Mouse (Mus musculus): ENCODE measurements around the gene Mrpl51.

The Mrpl51 gene

DNA sequence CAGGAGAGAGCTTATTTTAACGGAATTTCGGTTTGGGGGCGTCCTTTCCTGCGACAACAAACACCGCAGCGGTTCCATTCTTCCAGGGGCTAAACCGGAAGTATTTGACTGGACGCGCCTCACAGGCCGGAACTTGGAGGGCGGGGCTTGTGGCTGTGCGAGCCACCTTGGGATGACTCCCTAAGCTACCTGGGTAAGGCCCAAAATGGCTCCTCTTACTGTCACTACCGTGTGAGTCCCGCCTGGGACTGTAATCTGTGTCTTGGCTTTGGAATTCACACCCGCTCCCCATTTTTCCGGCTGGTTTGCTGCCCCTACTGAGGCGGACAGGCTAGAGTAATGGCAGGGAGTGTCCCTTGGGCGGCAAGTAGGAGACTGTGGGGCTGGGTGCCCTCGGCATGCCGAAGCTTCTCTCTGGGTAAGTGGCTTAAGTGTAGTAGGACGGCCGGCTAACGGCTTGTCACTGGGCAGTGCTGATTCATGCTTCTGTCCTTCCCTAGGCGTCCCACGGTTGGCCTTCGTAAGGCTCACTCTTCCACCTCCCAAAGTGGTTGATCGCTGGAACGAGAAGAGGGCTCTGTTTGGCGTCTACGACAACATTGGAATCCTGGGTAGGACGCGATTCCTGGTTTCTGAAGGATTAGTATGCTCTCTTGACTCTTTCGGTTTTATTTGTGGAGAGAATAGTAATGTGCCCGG, 564 bp downstream of the Mrpl51 start:
- DNase-seq (ENCODE audit: low read depth, low spot score) = peak; percentile 90

DNA sequence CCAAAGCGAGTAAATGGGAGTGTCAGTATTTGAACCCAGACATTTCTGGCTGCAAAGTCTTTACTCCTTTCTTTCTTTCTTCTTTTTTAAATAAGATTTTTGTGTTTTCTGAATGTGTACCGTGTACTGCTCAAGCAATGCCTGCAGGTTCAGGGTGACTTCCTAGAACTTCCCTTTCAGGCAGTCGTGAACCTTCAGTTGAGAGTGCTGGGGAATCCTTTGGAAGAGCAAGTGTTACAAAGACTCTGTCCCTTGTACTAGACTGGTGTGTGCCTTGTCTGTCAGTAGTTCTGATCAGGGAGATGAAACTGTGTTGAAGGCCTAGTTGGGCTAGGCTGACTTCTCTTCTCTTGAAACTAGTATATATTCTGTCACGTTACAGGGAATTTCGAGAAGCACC, 1.2 kb downstream of the Mrpl51 start:
- DNase-seq (ENCODE audit: low read depth, low spot score) = no peak

DNA sequence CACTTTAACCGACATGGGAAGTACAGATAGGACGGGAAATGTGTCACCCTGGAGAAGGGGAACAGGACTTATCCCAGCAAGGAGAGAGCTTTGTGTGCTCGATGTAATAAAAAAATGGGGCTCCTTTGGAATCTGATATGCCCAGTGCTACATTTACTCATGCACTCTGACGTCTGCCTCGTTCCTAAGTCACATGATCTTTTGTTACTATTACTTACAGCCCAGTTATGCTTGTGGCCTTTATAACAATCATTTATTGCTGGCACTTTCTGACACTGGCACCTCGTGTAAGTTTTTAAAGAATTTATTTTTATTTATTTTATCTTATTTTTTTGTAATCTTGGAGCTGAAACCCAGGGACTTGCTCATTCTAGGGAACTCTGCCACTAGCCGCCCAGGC, 1.8 kb downstream of the Mrpl51 start:
- DNase-seq (ENCODE audit: low read depth, low spot score) = no peak

DNA sequence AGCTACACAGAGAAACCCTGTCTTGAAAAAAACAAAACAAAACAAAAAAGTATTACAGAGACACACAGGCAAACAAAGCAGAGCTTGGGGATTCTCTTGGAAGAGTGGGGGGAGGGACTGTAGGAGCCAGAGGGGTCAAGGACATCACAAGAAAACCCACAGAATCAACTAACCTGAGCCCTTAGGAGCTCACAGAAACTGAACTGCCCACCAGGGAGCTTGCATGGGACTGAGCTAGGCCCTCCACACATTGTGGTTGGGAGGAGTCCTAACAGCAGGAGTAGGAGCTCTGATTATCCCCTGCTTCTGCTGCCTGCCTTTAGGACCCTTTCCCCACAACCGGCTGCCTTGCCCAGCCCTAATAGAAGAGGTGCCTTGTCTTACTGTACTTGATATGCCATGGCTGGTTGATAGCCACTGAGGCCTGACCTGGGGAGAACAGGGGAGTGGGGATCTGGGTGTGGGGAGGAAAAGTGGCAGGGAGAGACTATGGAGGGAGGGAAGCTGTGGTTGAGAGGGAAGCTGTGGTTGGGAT, 4.0 kb downstream of the Mrpl51 start:
- no peak for DNase-seq (ENCODE audit: low read depth, low spot score)

DNA sequence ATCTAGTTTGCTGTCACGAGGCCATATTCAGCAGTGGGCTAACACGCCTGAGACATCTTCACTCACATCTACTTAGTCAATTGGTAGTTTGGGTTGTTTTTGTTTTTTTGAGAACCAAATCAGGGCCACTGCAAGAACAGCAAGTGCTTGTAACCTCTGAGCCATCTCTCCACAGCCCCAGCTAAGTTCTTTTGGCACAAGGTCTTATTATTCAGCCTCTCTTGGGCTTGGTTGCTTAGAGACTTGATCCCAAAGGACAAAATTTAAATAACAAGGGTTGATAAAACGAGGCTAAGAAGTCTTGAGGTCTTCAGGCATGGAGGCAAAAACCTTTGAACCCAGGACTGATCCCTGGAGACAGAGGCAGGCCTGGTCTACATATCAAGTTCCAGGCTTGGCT, 4.7 kb downstream of the Mrpl51 start:
- no peak for DNase-seq (ENCODE audit: low read depth, low spot score)

DNA sequence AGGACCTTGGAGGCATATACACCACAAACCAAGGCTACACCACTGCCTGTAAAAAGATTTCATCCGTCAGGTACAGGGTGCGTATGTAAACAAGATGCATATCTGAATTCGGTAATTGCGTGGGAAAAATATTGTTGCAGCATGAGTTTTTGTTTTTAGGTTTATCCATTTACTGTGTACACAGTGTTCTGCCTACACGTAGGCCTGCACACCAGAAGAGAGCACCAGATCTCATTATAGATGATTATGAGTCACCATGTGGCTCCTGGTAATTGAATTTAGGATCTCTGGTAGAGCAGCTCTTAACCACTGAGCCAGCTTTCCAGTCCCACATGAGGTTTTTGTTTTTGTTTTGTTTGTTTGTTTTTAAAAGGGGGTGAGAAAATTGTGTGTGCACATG, 5.6 kb downstream of the Mrpl51 start:
- no peak for DNase-seq (ENCODE audit: low read depth, low spot score)

DNA sequence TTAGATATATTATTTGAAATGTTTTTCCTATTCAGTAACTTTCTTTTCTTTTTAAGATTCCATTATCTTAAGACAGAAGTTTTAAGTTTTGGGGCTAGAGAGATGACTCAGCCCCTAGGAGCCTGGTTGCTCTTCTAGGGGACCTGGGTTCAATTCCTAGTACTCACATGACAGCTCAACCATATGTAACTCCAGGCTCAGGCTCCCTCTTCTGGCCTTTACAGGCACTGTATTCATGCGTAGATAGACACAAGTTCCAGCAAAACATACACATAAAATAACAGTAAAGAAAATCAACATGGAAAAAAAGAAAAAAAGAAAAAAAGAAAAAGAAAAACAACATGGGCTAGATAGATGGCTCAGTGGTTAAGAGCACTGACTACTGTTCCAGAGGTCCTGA, 18.8 kb downstream of the Mrpl51 start:
- DNase-seq (ENCODE audit: low read depth, low spot score) = no peak

DNA sequence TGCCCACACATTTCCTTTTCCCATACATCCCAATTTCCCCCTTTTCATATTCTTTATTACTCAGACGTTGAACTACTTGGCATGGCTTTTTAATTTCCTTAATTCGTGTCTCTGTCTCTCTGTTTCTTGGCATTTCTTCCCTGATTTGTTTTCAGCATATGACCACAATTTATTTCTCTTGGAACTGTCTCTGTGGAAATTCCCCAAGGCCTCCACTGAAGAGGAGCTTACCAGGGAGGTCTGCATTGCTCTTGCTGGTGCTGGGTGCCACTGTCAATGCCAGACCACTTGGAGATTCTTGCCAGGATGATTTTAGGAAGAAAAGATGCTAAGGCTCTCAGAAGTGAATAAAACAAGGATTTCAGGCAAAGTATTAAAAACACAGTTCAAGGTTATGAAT, 21.0 kb downstream of the Mrpl51 start:
- DNase-seq (ENCODE audit: low read depth, low spot score) = no peak

DNA sequence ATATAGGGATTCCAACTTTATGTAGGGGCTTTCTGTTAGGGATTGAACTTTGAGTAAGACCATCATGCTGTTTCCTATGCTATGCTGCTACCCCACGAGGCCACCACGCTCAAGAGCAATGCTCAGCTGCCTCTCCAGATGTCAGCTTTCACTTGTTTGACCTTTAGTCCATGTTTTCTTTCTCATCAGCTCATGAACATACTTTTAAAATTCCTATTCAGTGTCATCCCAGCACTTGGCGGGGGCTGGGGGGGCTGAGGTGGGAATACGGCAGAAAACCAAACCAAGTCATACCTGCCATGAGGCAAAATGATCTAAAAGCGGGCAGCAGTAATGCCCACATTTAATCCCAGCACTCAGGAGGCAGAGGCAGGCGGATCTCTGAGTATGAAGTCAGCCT, 21.5 kb downstream of the Mrpl51 start:
- DNase-seq (ENCODE audit: low read depth, low spot score) = no peak

DNA sequence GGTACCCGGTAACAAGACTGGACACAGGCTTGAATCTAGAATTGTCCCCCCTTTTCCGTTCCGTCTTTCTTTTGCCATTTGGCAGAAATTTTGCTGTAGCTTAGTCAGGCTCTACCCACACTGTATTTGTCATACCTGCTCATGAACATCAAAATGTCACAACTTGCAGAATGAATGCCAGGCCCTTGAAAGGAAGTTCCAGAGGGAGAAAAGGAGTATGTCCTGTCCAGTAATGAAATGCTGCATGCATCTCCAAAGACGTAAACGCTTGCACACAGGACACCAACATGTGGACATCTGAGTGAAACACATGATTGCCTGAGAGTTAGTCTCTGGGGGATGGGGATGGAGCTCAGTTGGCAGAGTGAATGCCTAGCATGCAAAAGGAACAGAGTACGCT, 22.1 kb downstream of the Mrpl51 start:
- DNase-seq (ENCODE audit: low read depth, low spot score) = no peak

DNA sequence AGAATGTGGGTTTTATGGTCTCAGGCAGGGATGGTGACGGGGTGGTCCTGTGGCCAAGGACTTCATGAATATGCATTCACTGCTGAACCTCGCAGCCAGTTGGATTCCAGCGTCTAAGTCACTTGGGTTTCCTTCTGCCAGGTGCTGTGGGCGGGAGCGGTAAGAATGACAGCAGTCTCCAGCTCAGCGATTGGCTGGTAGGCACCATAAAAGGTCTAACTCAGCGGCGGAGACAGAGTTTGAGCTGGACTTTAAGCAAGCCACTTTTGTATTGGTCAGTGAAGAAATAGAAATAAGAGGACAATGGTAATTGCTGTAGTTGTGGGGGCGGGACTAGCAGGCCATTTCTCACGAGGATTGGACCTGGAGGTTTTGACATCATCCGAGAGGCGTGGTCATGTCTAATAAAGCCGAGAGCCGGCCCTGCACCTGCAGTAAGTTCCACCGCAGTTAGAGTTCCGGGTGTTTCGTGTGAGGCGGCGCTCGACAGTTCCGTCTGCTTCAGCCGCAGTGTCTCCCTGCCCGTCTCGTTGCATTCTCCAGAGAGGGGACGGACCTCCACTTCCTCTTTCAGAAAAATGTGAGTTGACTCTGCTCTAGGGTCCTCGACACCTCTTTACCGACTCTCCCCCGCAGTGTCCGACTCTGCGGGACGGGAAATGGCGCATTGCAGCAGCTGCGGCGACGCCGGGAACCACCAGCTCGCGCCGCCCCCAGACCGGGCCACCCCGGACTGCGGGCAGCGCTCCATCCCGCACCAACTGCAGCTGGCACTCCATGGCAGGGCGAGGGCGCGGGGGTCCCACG, 23.8 kb downstream of the Mrpl51 start, which contains the start of gene Vamp1:
TSS of gene Vamp1 (plus strand) at position 404 of the 807 bp plus-strand sequence.
- DNase-seq (ENCODE audit: low read depth, low spot score) = peak; percentile 94

DNA sequence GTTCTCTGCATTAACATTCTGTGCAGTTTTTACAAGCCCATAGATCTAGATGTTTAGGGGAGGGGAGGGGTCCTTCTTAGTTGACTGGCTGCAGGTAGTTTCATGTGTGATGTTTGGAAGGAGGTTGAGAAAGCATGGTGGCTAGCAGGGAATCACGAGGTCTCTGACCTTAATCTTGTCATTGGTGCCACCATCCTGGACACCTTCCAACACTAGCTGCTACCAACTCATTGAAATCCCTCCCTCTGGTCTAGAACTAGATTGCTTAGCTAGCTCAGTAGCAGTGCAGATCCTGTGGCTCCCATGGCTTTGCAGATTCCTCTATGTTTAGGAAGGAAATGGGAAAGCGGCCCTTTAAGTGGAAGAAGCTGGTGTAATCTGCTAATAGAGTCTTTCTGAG, 25.3 kb downstream of the Mrpl51 start:
- no peak for DNase-seq (ENCODE audit: low read depth, low spot score)

DNA sequence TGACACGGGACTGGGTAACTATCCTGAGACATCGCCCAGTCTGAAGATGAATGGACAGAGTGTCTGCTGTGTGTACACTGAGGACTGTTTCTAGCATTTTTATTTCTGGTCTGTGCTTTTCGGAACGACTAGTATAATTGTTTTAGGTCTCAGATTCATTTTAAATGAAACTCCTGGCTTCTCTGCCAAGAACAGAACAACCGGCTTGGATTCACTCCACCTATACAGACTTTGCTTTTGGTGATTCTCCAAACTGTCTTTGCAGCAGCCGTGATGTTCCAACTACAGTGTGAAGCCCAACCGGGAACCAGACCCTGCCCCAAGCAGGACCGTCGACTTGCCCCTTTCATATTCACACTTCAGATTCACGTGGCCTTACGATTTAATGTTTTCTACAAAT, 26.3 kb downstream of the Mrpl51 start:
- no peak for DNase-seq (ENCODE audit: low read depth, low spot score)

DNA sequence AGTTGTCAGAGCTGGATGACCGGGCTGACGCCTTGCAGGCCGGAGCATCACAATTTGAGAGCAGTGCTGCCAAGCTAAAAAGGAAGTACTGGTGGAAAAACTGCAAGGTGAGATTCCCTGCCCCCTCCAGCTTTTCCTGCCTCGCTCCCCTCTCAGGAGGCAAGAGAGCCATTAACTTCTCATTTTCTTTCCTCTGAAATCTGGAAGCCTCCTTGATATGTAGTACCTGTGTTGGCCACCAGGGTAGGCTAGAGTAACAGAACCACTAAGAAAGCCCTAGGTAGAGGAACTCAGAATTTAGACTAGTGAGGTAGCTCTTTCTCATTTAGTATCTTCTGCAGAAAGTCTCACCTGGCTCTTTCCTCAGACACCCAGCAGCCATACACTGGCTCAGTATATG, 27.4 kb downstream of the Mrpl51 start:
- peak; percentile 72 for DNase-seq (ENCODE audit: low read depth, low spot score)

DNA sequence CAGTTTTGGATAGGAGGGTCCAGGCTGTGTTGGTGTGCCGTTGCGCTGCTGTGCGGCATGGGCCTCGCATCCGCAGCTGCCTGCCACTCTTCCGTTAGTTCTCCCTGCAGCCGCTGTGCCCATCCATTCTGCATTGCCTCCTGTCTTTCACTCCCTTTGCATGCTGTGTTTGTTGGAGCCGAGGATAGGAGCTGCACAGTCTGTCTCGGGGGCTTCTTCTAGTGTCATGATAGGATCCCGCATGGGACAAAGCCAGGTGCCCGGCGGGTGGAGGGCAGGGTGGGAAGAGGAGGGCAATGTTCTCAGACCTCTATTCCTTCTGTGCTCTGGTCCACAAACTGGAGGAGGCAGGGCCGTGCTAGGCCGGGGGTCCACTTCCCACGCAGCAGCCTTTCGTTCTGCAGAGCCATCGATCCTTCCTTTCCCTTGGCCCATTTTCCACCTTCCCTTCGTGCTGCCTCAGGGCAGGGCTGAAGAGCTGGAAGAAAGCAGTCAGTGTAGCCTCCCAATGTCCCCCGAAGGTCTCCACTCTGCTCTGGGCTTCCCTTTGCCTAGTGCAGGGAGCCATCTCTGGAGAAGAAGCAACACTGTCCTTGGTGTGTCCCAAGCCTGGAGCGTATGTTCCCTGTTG, 29.6 kb downstream of the Mrpl51 start:
- no peak for DNase-seq (ENCODE audit: low read depth, low spot score)

DNA sequence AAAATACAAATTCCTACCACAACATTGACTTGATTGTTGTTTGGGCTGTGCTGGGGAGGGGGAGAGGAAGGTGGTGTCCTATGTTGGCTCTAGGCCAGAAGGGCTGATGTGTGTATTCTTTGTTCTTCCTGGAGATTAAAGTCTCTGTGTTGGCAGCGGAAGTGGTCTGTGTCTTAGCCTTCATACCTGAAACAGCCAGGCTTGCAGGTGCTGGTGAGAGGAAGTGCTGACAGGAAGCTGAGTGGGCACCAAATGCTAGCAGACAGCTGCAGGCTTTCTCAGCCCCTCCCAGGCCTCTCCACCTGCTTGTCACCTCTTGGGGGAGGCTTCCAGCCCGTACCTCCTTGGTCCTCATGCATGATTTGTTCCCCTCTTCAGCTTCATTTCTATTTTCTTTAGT, 30.5 kb downstream of the Mrpl51 start:
- no peak for DNase-seq (ENCODE audit: low read depth, low spot score)

DNA sequence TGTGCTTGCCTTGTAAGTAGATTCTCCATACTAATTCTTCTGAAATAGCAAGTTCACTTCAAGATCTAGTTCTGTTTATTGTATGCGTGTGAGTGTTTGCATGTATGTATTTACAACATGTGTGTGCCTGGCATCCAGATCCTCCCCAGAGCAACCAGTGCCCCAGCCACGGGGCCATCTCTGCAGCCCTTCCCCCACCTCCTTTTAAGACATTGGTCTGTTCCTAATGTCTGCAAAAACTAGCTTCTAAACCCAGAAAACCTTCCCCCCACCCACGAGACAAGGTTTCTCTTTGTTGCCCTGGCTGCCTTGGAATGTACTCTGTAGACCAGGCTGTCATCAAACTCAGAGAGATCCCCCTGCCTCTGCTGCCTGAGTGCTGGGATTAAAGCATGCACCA, 31.0 kb downstream of the Mrpl51 start:
- no peak for DNase-seq (ENCODE audit: low read depth, low spot score)

DNA sequence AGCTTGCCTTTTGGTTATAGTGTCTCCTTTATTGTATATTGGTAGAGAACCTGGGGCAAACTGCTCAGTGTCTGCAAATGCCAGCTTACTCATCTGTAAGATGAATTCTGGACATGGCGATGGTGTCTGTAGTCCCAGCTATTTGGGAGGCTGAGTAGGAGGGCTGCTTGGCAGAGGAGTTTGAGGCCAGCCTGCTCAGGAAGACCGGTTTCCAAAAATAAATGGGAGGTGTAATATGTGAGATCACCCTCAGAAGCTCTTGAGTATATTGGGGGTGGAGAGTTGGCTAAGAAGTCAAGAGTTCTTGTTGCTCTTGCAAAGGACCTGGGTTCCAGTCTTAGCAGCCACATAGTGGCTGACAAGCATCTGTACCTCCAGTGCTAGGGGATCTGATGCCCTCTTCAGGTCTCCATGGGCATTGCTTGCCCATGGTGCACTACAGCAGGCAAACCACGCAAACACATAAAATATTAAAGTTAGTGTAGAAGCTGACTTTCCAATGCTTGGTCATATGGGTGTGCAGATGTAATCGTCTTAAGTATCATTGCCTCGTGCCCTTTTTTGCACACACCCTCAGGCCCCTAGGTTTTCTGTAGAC, 34.0 kb downstream of the Mrpl51 start:
- DNase-seq (ENCODE audit: low read depth, low spot score) = no peak

DNA sequence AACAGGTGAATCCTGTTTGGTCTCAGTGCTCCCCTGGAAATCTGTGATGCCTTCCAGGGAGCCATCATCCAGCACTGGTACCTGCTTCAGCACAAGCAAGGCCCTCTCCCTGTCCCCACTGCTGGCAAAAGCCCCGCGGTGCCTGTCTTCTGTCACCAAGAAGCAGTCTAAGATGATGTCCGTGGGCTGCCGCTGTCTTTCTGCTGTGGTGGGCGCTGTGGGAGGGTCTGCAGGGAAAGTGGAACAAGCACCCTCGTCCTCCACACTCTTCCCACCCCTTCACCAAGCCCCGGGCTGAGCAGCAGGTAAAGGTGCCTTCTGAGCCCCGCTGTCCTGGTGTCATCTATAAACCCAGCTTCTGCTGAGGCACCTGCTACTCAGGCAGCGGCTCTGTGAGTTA, 39.0 kb downstream of the Mrpl51 start:
- no peak for DNase-seq (ENCODE audit: low read depth, low spot score)

DNA sequence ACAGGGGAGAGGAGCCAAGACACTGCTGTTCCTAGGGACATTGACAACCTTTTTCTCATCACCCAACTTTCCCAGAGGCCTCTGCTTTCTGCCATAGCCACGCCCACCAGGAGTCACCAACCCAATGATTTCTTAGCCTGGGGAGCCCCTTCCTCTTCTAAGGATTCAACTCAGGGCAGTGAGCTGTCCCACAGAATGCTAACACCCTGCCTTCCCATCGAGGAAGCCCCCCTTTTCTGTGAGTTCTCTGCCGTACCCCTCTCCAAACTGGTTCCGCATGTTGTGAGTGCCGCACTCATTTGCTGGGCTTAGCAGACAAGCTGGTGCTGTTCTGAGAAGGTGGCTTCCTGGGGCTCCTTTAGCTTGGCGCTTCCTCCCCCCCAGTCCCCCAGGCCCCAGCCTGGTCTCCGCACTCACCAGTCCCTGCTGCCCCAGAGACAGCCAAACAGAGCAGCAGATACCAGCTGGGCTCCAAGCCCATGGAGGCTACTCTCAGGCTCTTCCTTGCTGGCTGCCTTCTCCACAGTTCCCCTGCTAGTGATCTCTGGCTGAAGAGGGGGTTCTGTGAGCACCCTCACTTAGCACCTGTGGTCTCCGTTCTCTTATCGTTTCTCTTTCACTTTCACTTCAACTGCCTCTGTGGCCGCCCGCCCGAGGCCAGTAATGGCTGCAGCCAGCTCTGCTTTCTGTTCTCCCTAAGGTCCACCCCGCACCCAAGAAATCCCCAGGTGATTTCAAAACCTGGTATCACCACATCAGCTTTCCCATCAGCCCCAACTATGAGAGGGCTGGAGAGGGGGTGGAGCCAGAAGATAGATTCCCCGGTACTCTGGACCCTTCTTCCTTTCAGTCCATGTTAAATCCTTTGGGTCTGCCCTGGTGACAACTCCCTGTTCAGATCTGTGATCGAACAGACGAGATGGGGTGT, 39.8 kb downstream of the Mrpl51 start, which contains the start of gene Tapbpl:
TSS of gene Tapbpl (minus strand) at position 744 of the 928 bp plus-strand sequence.
- DNase-seq (ENCODE audit: low read depth, low spot score) = peak; percentile 37

DNA sequence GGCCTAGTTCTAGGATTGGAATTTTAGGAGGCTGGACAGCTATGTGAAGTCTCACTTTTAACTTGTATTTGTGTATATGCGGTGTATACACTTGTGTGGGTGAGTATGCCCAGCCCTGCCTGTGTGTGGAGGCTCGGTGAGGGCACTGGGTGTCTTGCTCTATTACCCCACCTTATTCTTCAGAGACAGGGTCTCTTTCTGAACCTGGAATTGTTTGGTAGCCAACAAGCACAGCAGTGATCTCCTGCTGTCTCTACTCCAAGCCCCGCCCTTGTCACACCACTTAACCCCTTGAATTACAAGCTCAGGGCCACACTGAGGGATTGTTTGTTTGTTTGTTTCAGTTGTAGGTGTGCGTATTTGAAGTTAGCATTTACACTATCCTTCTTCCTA, 40.4 kb downstream of the Mrpl51 start:
- DNase-seq (ENCODE audit: low read depth, low spot score) = no peak
